Mouse (Mus musculus) spleen, adult 2 months (tissue): ENCODE measurements around the gene Ubap2l.

Experiments
- CTCF ChIP-seq: fragments of 200-500 bp; IDR thresholded peaks from 2 replicates; pipeline ENCODE4 v1.5.1; 2011; ENCODE audit warnings: mild to moderate bottlenecking, inconsistent platforms; ENCODE audit not compliant: insufficient read depth, insufficient read length, insufficient replicate concordance; ENCODE audit errors: extremely low read depth
- POLR2A ChIP-seq: fragments of 200-500 bp; IDR thresholded peaks from 2 replicates; pipeline ENCODE4 v1.6.1; 2011; ENCODE audit warnings: low read depth, low read length, inconsistent platforms

DNA sequence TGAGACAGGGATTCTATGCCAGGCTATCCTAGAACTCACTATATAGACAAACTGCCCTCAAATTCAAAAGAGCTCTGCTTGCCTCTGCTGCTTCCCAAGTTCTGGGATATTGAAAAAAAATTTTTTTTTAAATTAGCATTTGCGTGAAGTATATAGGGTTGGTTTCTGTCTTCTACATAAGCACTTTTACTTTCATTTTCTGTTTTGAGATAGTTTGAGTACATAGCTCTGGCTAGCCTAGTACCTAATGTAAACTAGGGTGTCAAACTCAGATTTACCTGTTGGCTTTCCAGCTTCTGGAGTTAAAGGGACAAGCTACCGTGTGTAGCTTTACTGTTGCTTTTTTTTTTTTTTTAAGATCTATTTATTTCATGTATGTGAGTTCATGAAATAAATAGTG lies 49.2 kb upstream of the Ubap2l start:
- TF ChIP-seq POLR2A (no peak), CTCF (no peak)
